In genomic region chr2:111333721-111334120, GRCm38 (mm10) we compare ENCODE assay signal across 14 mouse cellular contexts. TPM values are rescaled to one million over a fixed set of nuclear protein-coding genes. Genes with fewer than 3 reads are reported as not detected.
"Had no signal": no experiment of that assay in that cellular context is flagged by ENCODE, and none has a peak within 500 bp of the region (broad histone marks: within the 10 kb centered on the region; RNA-seq: fewer than 3 reads in every experiment).

No protein-coding gene starts in this region.

RNA-seq across cellular contexts. Expression of gene Olfr1282, which starts 2.2 kb away (rescaled TPM):
- total RNA-seq: common myeloid progenitor, adult 5-6 weeks; forebrain, postnatal 0 days; gastrocnemius, adult 18-20 months; gastrocnemius, adult 2 months; gastrocnemius, adult 8-10 months; gastrocnemius, postnatal 10 days; gastrocnemius, postnatal 14 days; gastrocnemius, postnatal 25 days; gastrocnemius, postnatal 36 days; gastrocnemius, postnatal 4 days; granulocyte monocyte progenitor cell, adult 5-6 weeks; heart, adult 18-20 months; heart, adult 2 months; heart, adult 8-10 months had no signal

RNA-seq across cellular contexts. Expression of gene Olfr1281, which starts 7.4 kb away (rescaled TPM):
- total RNA-seq: common myeloid progenitor, adult 5-6 weeks; forebrain, postnatal 0 days; gastrocnemius, adult 18-20 months; gastrocnemius, adult 2 months; gastrocnemius, adult 8-10 months; gastrocnemius, postnatal 10 days; gastrocnemius, postnatal 14 days; gastrocnemius, postnatal 25 days; gastrocnemius, postnatal 36 days; gastrocnemius, postnatal 4 days; granulocyte monocyte progenitor cell, adult 5-6 weeks; heart, adult 18-20 months; heart, adult 2 months; heart, adult 8-10 months had no signal

RNA-seq across cellular contexts. Expression of gene Olfr1280, which starts 19.9 kb away (rescaled TPM):
- total RNA-seq: common myeloid progenitor, adult 5-6 weeks; forebrain, postnatal 0 days; gastrocnemius, adult 18-20 months; gastrocnemius, adult 2 months; gastrocnemius, adult 8-10 months; gastrocnemius, postnatal 10 days; gastrocnemius, postnatal 14 days; gastrocnemius, postnatal 25 days; gastrocnemius, postnatal 36 days; gastrocnemius, postnatal 4 days; granulocyte monocyte progenitor cell, adult 5-6 weeks; heart, adult 18-20 months; heart, adult 2 months; heart, adult 8-10 months had no signal

RNA-seq across cellular contexts. Expression of gene Olfr1283, which starts 32.9 kb away (rescaled TPM):
- total RNA-seq: common myeloid progenitor, adult 5-6 weeks; forebrain, postnatal 0 days; gastrocnemius, adult 18-20 months; gastrocnemius, adult 2 months; gastrocnemius, adult 8-10 months; gastrocnemius, postnatal 10 days; gastrocnemius, postnatal 14 days; gastrocnemius, postnatal 25 days; gastrocnemius, postnatal 36 days; gastrocnemius, postnatal 4 days; granulocyte monocyte progenitor cell, adult 5-6 weeks; heart, adult 18-20 months; heart, adult 2 months; heart, adult 8-10 months had no signal

RNA-seq across cellular contexts. Expression of gene Olfr1279, which starts 33.3 kb away (rescaled TPM):
- total RNA-seq: common myeloid progenitor, adult 5-6 weeks; forebrain, postnatal 0 days; gastrocnemius, adult 18-20 months; gastrocnemius, adult 2 months; gastrocnemius, adult 8-10 months; gastrocnemius, postnatal 10 days; gastrocnemius, postnatal 14 days; gastrocnemius, postnatal 25 days; gastrocnemius, postnatal 36 days; gastrocnemius, postnatal 4 days; granulocyte monocyte progenitor cell, adult 5-6 weeks; heart, adult 18-20 months; heart, adult 2 months; heart, adult 8-10 months had no signal
